Mouse (Mus musculus): ENCODE data around the gene Krtap22-2. TPM values are rescaled to one million over a fixed set of nuclear protein-coding genes. Genes with fewer than 3 reads are reported as not detected.
"Not testable (repeated sequence)": the region's sequence is repeated elsewhere in the genome, so short reads cannot be mapped to it uniquely, and the experiment has no call there.

Krtap22-2 gene
- not detected in 2 replicates for polyA plus RNA-seq (2015; fragmentation: Nextera tagmentation; extraction: Ambion mirVana)

GRCm38 (mm10) chr16:89010659-89011058 is at the start of gene Krtap22-2:
Krtap22-2 (minus strand) TSS chr16:89010759.
- H3K9ac ChIP-seq (ENCODE audit: low read length), result no peak within 1 kb of the TSS
- H3K27ac ChIP-seq (ENCODE audit: low read length), result no peak within 1 kb of the TSS
- no peak within 1 kb of the TSS for H3K4me2 ChIP-seq (ENCODE audit: low read depth, low read length)
- ATAC-seq (ENCODE audit: insufficient read depth, low FRiP score), result no peak
- no peak within 1 kb of the TSS for H3K4me3 ChIP-seq (replicated peaks; ENCODE audit: low read length)
- no peaks in the 10 kb centered on the region for H3K27me3 ChIP-seq (ENCODE audit: control insufficient read depth, insufficient read depth, low read length)
- H3K36me3 ChIP-seq (ENCODE audit: control insufficient read depth, insufficient read depth, low read length), result no peaks in the 10 kb centered on the region
- no peaks in the 10 kb centered on the region for H3K9me3 ChIP-seq (replicated peaks; ENCODE audit: control insufficient read depth, low read length)
- H3K4me1 ChIP-seq (ENCODE audit: control insufficient read depth, insufficient read depth, low read length), result no peaks in the 10 kb centered on the region
- 80% methylated on average over 5 of the region's 5 CpGs for WGBS

GRCm38 (mm10) chr16:89047783-89048182 is 37.2 kb upstream of the Krtap22-2 start, which contains the start of gene Krtap6-5:
Krtap6-5 (minus strand) TSS chr16:89047883.
- no peaks in the 10 kb centered on the region for H3K9me3 ChIP-seq (replicated peaks; ENCODE audit: control insufficient read depth, low read length)
- 88% methylated on average over 3 of the region's 3 CpGs for WGBS
- H3K4me2 ChIP-seq (ENCODE audit: low read depth, low read length), result no peak within 1 kb of the TSS
- no peak within 1 kb of the TSS for H3K27ac ChIP-seq (ENCODE audit: low read length)
- no peak within 1 kb of the TSS for H3K9ac ChIP-seq (ENCODE audit: low read length)
- H3K36me3 ChIP-seq (ENCODE audit: control insufficient read depth, insufficient read depth, low read length), result no peaks in the 10 kb centered on the region
- no peak for ATAC-seq (ENCODE audit: insufficient read depth, low FRiP score)
- H3K4me1 ChIP-seq (ENCODE audit: control insufficient read depth, insufficient read depth, low read length), result no peaks in the 10 kb centered on the region
- H3K4me3 ChIP-seq (replicated peaks; ENCODE audit: low read length), result no peak within 1 kb of the TSS
- no peaks in the 10 kb centered on the region for H3K27me3 ChIP-seq (ENCODE audit: control insufficient read depth, insufficient read depth, low read length)

- not testable (repeated sequence) for H3K4me3 ChIP-seq (replicated peaks; ENCODE audit: low read length); H3K4me1 ChIP-seq (ENCODE audit: control insufficient read depth, insufficient read depth, low read length); H3K4me2 ChIP-seq (ENCODE audit: low read depth, low read length); H3K9me3 ChIP-seq (replicated peaks; ENCODE audit: control insufficient read depth, low read length); H3K27me3 ChIP-seq (ENCODE audit: control insufficient read depth, insufficient read depth, low read length); ATAC-seq (ENCODE audit: insufficient read depth, low FRiP score); H3K36me3 ChIP-seq (ENCODE audit: control insufficient read depth, insufficient read depth, low read length); H3K9ac ChIP-seq (ENCODE audit: low read length); H3K27ac ChIP-seq (ENCODE audit: low read length)
- WGBS, result 90% methylated on average over 2 of the region's 4 CpGs
Measured at GRCm38 (mm10) chr16:89041372-89041771, 30.8 kb upstream of the Krtap22-2 start, which contains the start of gene Gm10228. Gm10228 (minus strand) TSS chr16:89041472.

GRCm38 (mm10) chr16:89031399-89031798 is 20.8 kb upstream of the Krtap22-2 start, which contains the start of gene Krtap6-1:
Krtap6-1 (plus strand) TSS chr16:89031699.
- H3K4me3 ChIP-seq (replicated peaks; ENCODE audit: low read length); H3K27me3 ChIP-seq (ENCODE audit: control insufficient read depth, insufficient read depth, low read length); H3K9ac ChIP-seq (ENCODE audit: low read length); H3K4me2 ChIP-seq (ENCODE audit: low read depth, low read length); H3K9me3 ChIP-seq (replicated peaks; ENCODE audit: control insufficient read depth, low read length); H3K36me3 ChIP-seq (ENCODE audit: control insufficient read depth, insufficient read depth, low read length); H3K4me1 ChIP-seq (ENCODE audit: control insufficient read depth, insufficient read depth, low read length); H3K27ac ChIP-seq (ENCODE audit: low read length); ATAC-seq (ENCODE audit: insufficient read depth, low FRiP score): not testable (repeated sequence)
- WGBS, result 86% methylated on average over 3 of the region's 3 CpGs

GRCm38 (mm10) chr16:89014984-89015383 is 4.4 kb upstream of the Krtap22-2 start, which contains the start of gene Gm10229:
Gm10229 (plus strand) TSS chr16:89015284.
- WGBS, result 79% methylated on average over 1 of the region's 3 CpGs
- not testable (repeated sequence) for H3K4me3 ChIP-seq (replicated peaks; ENCODE audit: low read length); H3K9me3 ChIP-seq (replicated peaks; ENCODE audit: control insufficient read depth, low read length); H3K4me2 ChIP-seq (ENCODE audit: low read depth, low read length); H3K4me1 ChIP-seq (ENCODE audit: control insufficient read depth, insufficient read depth, low read length); ATAC-seq (ENCODE audit: insufficient read depth, low FRiP score); H3K27me3 ChIP-seq (ENCODE audit: control insufficient read depth, insufficient read depth, low read length); H3K36me3 ChIP-seq (ENCODE audit: control insufficient read depth, insufficient read depth, low read length); H3K9ac ChIP-seq (ENCODE audit: low read length); H3K27ac ChIP-seq (ENCODE audit: low read length)

- Histone ChIP-seq H3K9me3 (replicated peaks; ENCODE audit: control insufficient read depth, low read length) (no peaks in the 10 kb centered on the region), H3K27ac (ENCODE audit: low read length) (no peak overlapping the region), H3K4me2 (ENCODE audit: low read depth, low read length) (no peak overlapping the region), H3K36me3 (ENCODE audit: control insufficient read depth, insufficient read depth, low read length) (no peaks in the 10 kb centered on the region), H3K27me3 (ENCODE audit: control insufficient read depth, insufficient read depth, low read length) (no peaks in the 10 kb centered on the region), H3K9ac (ENCODE audit: low read length) (no peak overlapping the region), H3K4me1 (ENCODE audit: control insufficient read depth, insufficient read depth, low read length) (no peaks in the 10 kb centered on the region), H3K4me3 (replicated peaks; ENCODE audit: low read length) (no peak overlapping the region)
- WGBS, result 92% methylated on average over 3 of the region's 3 CpGs
- no peak for ATAC-seq (ENCODE audit: insufficient read depth, low FRiP score)
Measured at GRCm38 (mm10) chr16:89013973-89014372, 3.4 kb upstream of the Krtap22-2 start.

- H3K4me1 ChIP-seq (ENCODE audit: control insufficient read depth, insufficient read depth, low read length), result no peaks in the 10 kb centered on the region
- ATAC-seq (ENCODE audit: insufficient read depth, low FRiP score), result no peak
- H3K27ac ChIP-seq (ENCODE audit: low read length), result no peak within 1 kb of the TSS
- WGBS, result 88% methylated on average over 7 of the region's 7 CpGs
- no peak within 1 kb of the TSS for H3K4me3 ChIP-seq (replicated peaks; ENCODE audit: low read length)
- H3K9ac ChIP-seq (ENCODE audit: low read length), result no peak within 1 kb of the TSS
- no peaks in the 10 kb centered on the region for H3K36me3 ChIP-seq (ENCODE audit: control insufficient read depth, insufficient read depth, low read length)
- no peak within 1 kb of the TSS for H3K4me2 ChIP-seq (ENCODE audit: low read depth, low read length)
- no peaks in the 10 kb centered on the region for H3K9me3 ChIP-seq (replicated peaks; ENCODE audit: control insufficient read depth, low read length)
- no peaks in the 10 kb centered on the region for H3K27me3 ChIP-seq (ENCODE audit: control insufficient read depth, insufficient read depth, low read length)
Measured at GRCm38 (mm10) chr16:88962773-88963172, 47.8 kb downstream of the Krtap22-2 start, which contains the start of gene Krtap16-3. Krtap16-3 (minus strand) TSS chr16:88962873.

Other genes with a start within 250 kb of the Krtap22-2 start
- gene 2310057N15Rik, start 236.6 kb downstream of the Krtap22-2 start, polyA plus RNA-seq (2015; fragmentation: Nextera tagmentation; extraction: Ambion mirVana), result not detected in 2 replicates
- gene Gm5965, start 232.9 kb downstream of the Krtap22-2 start, polyA plus RNA-seq (2015; fragmentation: Nextera tagmentation; extraction: Ambion mirVana), result not detected in 2 replicates
- gene Gm20741, start 198.5 kb downstream of the Krtap22-2 start, polyA plus RNA-seq (2015; fragmentation: Nextera tagmentation; extraction: Ambion mirVana), result not detected in 2 replicates
- not detected in 2 replicates for gene Krtap15, start 190.5 kb downstream of the Krtap22-2 start, polyA plus RNA-seq (2015; fragmentation: Nextera tagmentation; extraction: Ambion mirVana)
- gene Krtap14, start 184.6 kb downstream of the Krtap22-2 start, polyA plus RNA-seq (2015; fragmentation: Nextera tagmentation; extraction: Ambion mirVana), result not detected in 2 replicates
- not detected in 2 replicates for gene Krtap19-1, start 141.3 kb downstream of the Krtap22-2 start, polyA plus RNA-seq (2015; fragmentation: Nextera tagmentation; extraction: Ambion mirVana)
- gene Krtap19-2, start 136.5 kb downstream of the Krtap22-2 start, polyA plus RNA-seq (2015; fragmentation: Nextera tagmentation; extraction: Ambion mirVana), result not detected in 2 replicates
- not detected in 2 replicates for gene Krtap19-3, start 132.7 kb downstream of the Krtap22-2 start, polyA plus RNA-seq (2015; fragmentation: Nextera tagmentation; extraction: Ambion mirVana)
- gene Krtap19-4, start 125.7 kb downstream of the Krtap22-2 start, polyA plus RNA-seq (2015; fragmentation: Nextera tagmentation; extraction: Ambion mirVana), result not detected in 2 replicates
- not detected in 2 replicates for gene Krtap19-5, start 114.3 kb downstream of the Krtap22-2 start, polyA plus RNA-seq (2015; fragmentation: Nextera tagmentation; extraction: Ambion mirVana)
- not detected in 2 replicates for gene Krtap19-9b, start 78.5 kb downstream of the Krtap22-2 start, polyA plus RNA-seq (2015; fragmentation: Nextera tagmentation; extraction: Ambion mirVana)
- gene Krtap16-3, start 47.9 kb downstream of the Krtap22-2 start, polyA plus RNA-seq (2015; fragmentation: Nextera tagmentation; extraction: Ambion mirVana), result not detected in 2 replicates
- not detected in 2 replicates for gene Gm10229, start 4.5 kb upstream of the Krtap22-2 start, polyA plus RNA-seq (2015; fragmentation: Nextera tagmentation; extraction: Ambion mirVana)
- gene Krtap6-1, start 20.9 kb upstream of the Krtap22-2 start, polyA plus RNA-seq (2015; fragmentation: Nextera tagmentation; extraction: Ambion mirVana), result not detected in 2 replicates
- not detected in 2 replicates for gene Gm10228, start 30.7 kb upstream of the Krtap22-2 start, polyA plus RNA-seq (2015; fragmentation: Nextera tagmentation; extraction: Ambion mirVana)
- gene Krtap6-5, start 37.1 kb upstream of the Krtap22-2 start, polyA plus RNA-seq (2015; fragmentation: Nextera tagmentation; extraction: Ambion mirVana), result not detected in 2 replicates
- gene 1110025L11Rik, start 53.2 kb upstream of the Krtap22-2 start, polyA plus RNA-seq (2015; fragmentation: Nextera tagmentation; extraction: Ambion mirVana), result not detected in 2 replicates
- gene Krtap6-3, start 73.3 kb upstream of the Krtap22-2 start, polyA plus RNA-seq (2015; fragmentation: Nextera tagmentation; extraction: Ambion mirVana), result not detected in 2 replicates
- not detected in 2 replicates for gene Gm6358, start 130.1 kb upstream of the Krtap22-2 start, polyA plus RNA-seq (2015; fragmentation: Nextera tagmentation; extraction: Ambion mirVana)
- not detected in 2 replicates for gene Gm10061, start 140.3 kb upstream of the Krtap22-2 start, polyA plus RNA-seq (2015; fragmentation: Nextera tagmentation; extraction: Ambion mirVana)
- gene Gm9789, start 147.2 kb upstream of the Krtap22-2 start, polyA plus RNA-seq (2015; fragmentation: Nextera tagmentation; extraction: Ambion mirVana), result not detected in 2 replicates
- not detected in 2 replicates for gene Gm7735, start 158.7 kb upstream of the Krtap22-2 start, polyA plus RNA-seq (2015; fragmentation: Nextera tagmentation; extraction: Ambion mirVana)
- gene 1110057P08Rik, start 164.0 kb upstream of the Krtap22-2 start, polyA plus RNA-seq (2015; fragmentation: Nextera tagmentation; extraction: Ambion mirVana), result not detected in 2 replicates
- not detected in 2 replicates for gene Krtap20-2, start 195.1 kb upstream of the Krtap22-2 start, polyA plus RNA-seq (2015; fragmentation: Nextera tagmentation; extraction: Ambion mirVana)